Mouse (Mus musculus): ENCODE measurements around the gene Tmem80. TPM values are rescaled to one million over a fixed set of nuclear protein-coding genes. Genes with fewer than 3 reads are reported as not detected.

The Tmem80 gene
- total RNA-seq, 1 experiment from 2014 or later = 24.7 TPM

Other genes with a start within 250 kb of the Tmem80 start
- gene Pkp3, start 249.5 kb upstream of the Tmem80 start, total RNA-seq (2017) = 10.5 and 11.0 TPM in 2 replicates
- 21.0 and 21.9 TPM in 2 replicates for gene Sigirr, start 227.2 kb upstream of the Tmem80 start, total RNA-seq (2017)
- not detected in 2 replicates for gene Ano9, start 209.9 kb upstream of the Tmem80 start, total RNA-seq (2017)
- gene Ptdss2, start 205.4 kb upstream of the Tmem80 start, total RNA-seq (2017) = 4.2 and 6.3 TPM in 2 replicates
- gene Rnh1, start 154.9 kb upstream of the Tmem80 start, total RNA-seq (2017) = 41.0 and 51.8 TPM in 2 replicates
- 13.7 and 23.8 TPM in 2 replicates for gene Hras, start 133.7 kb upstream of the Tmem80 start, total RNA-seq (2017)
- 1.9 and 3.9 TPM in 2 replicates for gene Lrrc56, start 133.6 kb upstream of the Tmem80 start, total RNA-seq (2017)
- 2.6 and 3.2 TPM in 2 replicates for gene Lmntd2, start 113.7 kb upstream of the Tmem80 start, total RNA-seq (2017)
- 7.1 and 9.0 TPM in 2 replicates for gene Rassf7, start 111.9 kb upstream of the Tmem80 start, total RNA-seq (2017)
- gene Phrf1, start 99.0 kb upstream of the Tmem80 start, total RNA-seq (2017) = 82.6 and 97.8 TPM in 2 replicates
- gene Irf7, start 61.3 kb upstream of the Tmem80 start, total RNA-seq (2017) = 122 and 134 TPM in 2 replicates
- gene Cdhr5, start 51.0 kb upstream of the Tmem80 start, total RNA-seq (2017) = not detected in 2 replicates
- gene Sct, start 48.6 kb upstream of the Tmem80 start, total RNA-seq (2017) = not detected in 2 replicates
- gene Drd4, start 35.7 kb upstream of the Tmem80 start, total RNA-seq (2017) = not detected in 2 replicates
- 23.2 and 27.9 TPM in 2 replicates for gene Deaf1, start within 50 bp of the Tmem80 start, total RNA-seq (2017)
- 3.1 and 7.9 TPM in 2 replicates for gene Eps8l2, start 11.1 kb downstream of the Tmem80 start, total RNA-seq (2017)
- 1,594 and 1,707 TPM in 2 replicates for gene Taldo1, start 64.5 kb downstream of the Tmem80 start, total RNA-seq (2017)
- gene Gatd1, start 86.4 kb downstream of the Tmem80 start, total RNA-seq (2017) = 16.8 and 21.9 TPM in 2 replicates
- 0.25 TPM in 1 of 2 replicates, not detected in the other for gene Cend1, start 101.8 kb downstream of the Tmem80 start, total RNA-seq (2017)
- 4.9 and 9.7 TPM in 2 replicates for gene Slc25a22, start 110.2 kb downstream of the Tmem80 start, total RNA-seq (2017)
- gene Pidd1, start 116.3 kb downstream of the Tmem80 start, total RNA-seq (2017) = 2.9 and 6.5 TPM in 2 replicates
- 2,224 and 3,167 TPM in 2 replicates for gene Rplp2, start 119.6 kb downstream of the Tmem80 start, total RNA-seq (2017)
- 74.4 and 78.7 TPM in 2 replicates for gene Pnpla2, start 127.5 kb downstream of the Tmem80 start, total RNA-seq (2017)
- 2.8 and 3.2 TPM in 2 replicates for gene Cracr2b, start 133.4 kb downstream of the Tmem80 start, total RNA-seq (2017)
- gene Cd151, start 139.7 kb downstream of the Tmem80 start, total RNA-seq (2017) = 29.8 and 31.1 TPM in 2 replicates
- gene Polr2l, start 147.4 kb downstream of the Tmem80 start, total RNA-seq (2017) = 10.5 and 13.1 TPM in 2 replicates
- not detected in 2 replicates for gene Tspan4, start 147.5 kb downstream of the Tmem80 start, total RNA-seq (2017)
- 9.9 and 10.4 TPM in 2 replicates for gene Chid1, start 212.1 kb downstream of the Tmem80 start, total RNA-seq (2017)
- 32.4 and 35.7 TPM in 2 replicates for gene Ap2a2, start 234.4 kb downstream of the Tmem80 start, total RNA-seq (2017)

All from neutrophil, adult 5-6 weeks (primary cell).